Mouse (Mus musculus) liver, embryonic 18 days (tissue): ENCODE results near the gene Cdon. TPM values are rescaled to one million over a fixed set of nuclear protein-coding genes. Genes with fewer than 3 reads are reported as not detected.

Experiments
- polyA plus RNA-seq: library from polyadenylated mRNA; depleted of rRNA; stranded (reverse); fragments of >200 nt; gene quantifications from 2 replicates; pipeline ENCODE4 v1.2.3, GENCODE M21; 2012; rRNA removed

The Cdon gene
- 0.55 and 0.58 TPM in 2 replicates for polyA plus RNA-seq

GRCm38 (mm10) chr9:35420805-35421719 lies at the start of gene Cdon:
Gene Cdon (plus strand): TSS chr9:35421128.

GRCm38 (mm10) chr9:35518169-35518568 lies 97.2 kb downstream of the Cdon start, which contains the start of gene Gm1113:
Gene Gm1113 (minus strand): TSS chr9:35518269.

Other genes starting within 250 kb of the Cdon start
- gene Dcps, start 245.1 kb upstream of the Cdon start, polyA plus RNA-seq: 31.2 and 32.5 TPM in 2 replicates
- 49.8 and 53.1 TPM in 2 replicates for gene Srpr, start 221.0 kb upstream of the Cdon start, polyA plus RNA-seq
- gene Tirap, start 220.8 kb upstream of the Cdon start, polyA plus RNA-seq: 7.7 and 9.2 TPM in 2 replicates
- gene Foxred1, start 210.1 kb upstream of the Cdon start, polyA plus RNA-seq: 20.7 and 22.4 TPM in 2 replicates
- 5.3 and 6.5 TPM in 2 replicates for gene Fam118b, start 153.3 kb upstream of the Cdon start, polyA plus RNA-seq
- gene Rpusd4, start 153.3 kb upstream of the Cdon start, polyA plus RNA-seq: 8.1 and 8.9 TPM in 2 replicates
- gene Gm1113, start 97.1 kb downstream of the Cdon start, polyA plus RNA-seq: not detected in 2 replicates
- 0.08 and 0.10 TPM in 2 replicates for gene Ddx25, start 137.4 kb downstream of the Cdon start, polyA plus RNA-seq
- 5.3 and 5.6 TPM in 2 replicates for gene Pus3, start 137.5 kb downstream of the Cdon start, polyA plus RNA-seq
- 0.03 and 0.08 TPM in 2 replicates for gene Pate2, start 149.2 kb downstream of the Cdon start, polyA plus RNA-seq
- 2.3 and 2.5 TPM in 2 replicates for gene Hyls1, start 149.3 kb downstream of the Cdon start, polyA plus RNA-seq
- not detected in 2 replicates for gene Pate4, start 190.8 kb downstream of the Cdon start, polyA plus RNA-seq
- not detected in 2 replicates for gene Pate3, start 227.1 kb downstream of the Cdon start, polyA plus RNA-seq